Mouse (Mus musculus): ENCODE data around the gene Nabp1. TPM values are rescaled to one million over a fixed set of nuclear protein-coding genes. Genes with fewer than 3 reads are reported as not detected.

Gene Nabp1
- total and polyA plus RNA-seq, 3 experiments, result 5.4 to 10.0 TPM; not detected in 1

DNA sequence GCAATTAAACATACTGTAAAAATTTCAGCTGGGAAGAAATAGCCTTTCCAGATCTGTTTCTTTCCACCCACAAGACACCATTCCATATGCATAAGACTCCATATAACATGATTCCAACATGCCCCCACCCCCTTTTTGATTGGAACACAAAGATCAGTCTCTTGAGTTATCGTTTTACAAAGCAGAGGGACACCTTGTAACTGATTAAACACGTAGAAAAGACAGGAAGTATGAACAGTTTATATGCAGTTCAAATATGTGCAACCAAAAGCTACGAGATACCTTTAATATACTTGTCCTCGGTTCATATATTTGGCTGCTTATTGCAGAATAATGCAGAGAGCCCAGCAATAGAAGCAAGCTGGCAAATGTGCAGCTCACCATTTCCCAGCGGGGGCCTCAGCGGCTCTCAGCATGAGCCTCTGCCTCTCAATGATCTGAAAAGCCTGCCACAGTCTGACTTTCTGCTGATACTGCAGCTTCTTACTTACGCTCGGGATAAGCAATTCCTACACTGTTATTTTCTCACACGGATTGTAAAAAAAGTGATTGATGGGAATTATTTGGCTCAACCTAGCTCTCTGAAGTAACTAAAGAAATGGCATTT, 32.3 kb downstream of the Nabp1 start:
- H3K79me2 ChIP-seq (ENCODE audit: control insufficient read depth, insufficient read depth, low read length, poor library complexity), result no peaks in the 10 kb centered on the region
- no peak overlapping the region for H3K4me3 ChIP-seq (ENCODE audit: control insufficient read depth in 1 of 2, insufficient read depth in 1 of 2, low read depth in 2 of 2, low read length in 2 of 2)
- no peak overlapping the region for H3K27ac ChIP-seq (ENCODE audit: control insufficient read depth, low read depth, low read length)
- no peak for TF ChIP-seq MEF2A (IDR thresholded peaks at IDR 0.05; ENCODE audit: extremely low read depth, insufficient replicate concordance, low read depth, low read length, poor library complexity, severe bottlenecking)
- TF ChIP-seq POLR2AphosphoS2 (IDR thresholded peaks at IDR 0.05; ENCODE audit: low read length), result no peak
- no peak for TF ChIP-seq TCF12 (IDR thresholded peaks at IDR 0.05; ENCODE audit: low read depth, low read length)
- TF ChIP-seq MXI1 (IDR thresholded peaks at IDR 0.05; ENCODE audit: low read depth, low read length), result no peak
- no peak for TF ChIP-seq ELF1 (IDR thresholded peaks at IDR 0.05; ENCODE audit: low read depth, low read length)
- TF ChIP-seq USF1 (IDR thresholded peaks at IDR 0.05; ENCODE audit: low read depth, low read length), result no peak
- no peak for TF ChIP-seq GATA1 (IDR thresholded peaks at IDR 0.05; ENCODE audit: low read depth, low read length)
- TF ChIP-seq MYC (IDR thresholded peaks at IDR 0.05; ENCODE audit: low read depth, low read length), result no peak
- TF ChIP-seq RCOR1 (IDR thresholded peaks at IDR 0.05; ENCODE audit: low read depth, low read length), result no peak
- no peak for TF ChIP-seq NRF1 (IDR thresholded peaks at IDR 0.05; ENCODE audit: insufficient read depth, low read depth, low read length, poor library complexity, severe bottlenecking)
- no peak for TF ChIP-seq MAZ (IDR thresholded peaks at IDR 0.05; ENCODE audit: low read depth, low read length)
- no peak for TF ChIP-seq POLR2A (IDR thresholded peaks at IDR 0.05; ENCODE audit: control insufficient read depth in 1 of 2, insufficient read depth in 1 of 2, low read depth in 1 of 2, low read length in 2 of 2, poor library complexity in 1 of 2)
- no peak for TF ChIP-seq UBTF (IDR thresholded peaks at IDR 0.05; ENCODE audit: borderline replicate concordance, insufficient read depth, low read depth, low read length)
- H3K4me1 ChIP-seq (ENCODE audit: control insufficient read depth in 1 of 2, insufficient read depth in 2 of 2, low read length in 2 of 2), result no peaks in the 10 kb centered on the region
- DNase-seq (ENCODE audit: low read depth, low spot score), result no peak
- H3K27me3 ChIP-seq (ENCODE audit: control insufficient read depth in 1 of 2, insufficient read depth in 2 of 2, low read length in 2 of 2), result no peaks in the 10 kb centered on the region
- H3K36me3 ChIP-seq (ENCODE audit: control insufficient read depth in 1 of 2, insufficient read depth in 2 of 2, low read length in 2 of 2), result no peaks in the 10 kb centered on the region
- H3K9ac ChIP-seq (ENCODE audit: control insufficient read depth, low read depth, low read length, poor library complexity, severe bottlenecking), result no peak overlapping the region
- no peaks in the 10 kb centered on the region for H3K9me3 ChIP-seq (replicated peaks; ENCODE audit: insufficient read depth, low read length)

- H3K9ac ChIP-seq (ENCODE audit: control insufficient read depth, low read depth, low read length, poor library complexity, severe bottlenecking), result no peak overlapping the region
- no peaks in the 10 kb centered on the region for H3K36me3 ChIP-seq (ENCODE audit: control insufficient read depth in 1 of 2, insufficient read depth in 2 of 2, low read length in 2 of 2)
- TF ChIP-seq CHD2 (IDR thresholded peaks at IDR 0.05; ENCODE audit: low read length) (no peak), CHD1 (IDR thresholded peaks at IDR 0.05; ENCODE audit: low read depth, low read length) (no peak), MAFK (IDR thresholded peaks at IDR 0.05; ENCODE audit: borderline replicate concordance, low read depth, low read length) (no peak), JUND (IDR thresholded peaks at IDR 0.05; ENCODE audit: low read depth, low read length) (no peak), USF2 (IDR thresholded peaks at IDR 0.05; ENCODE audit: borderline replicate concordance in 1 of 2, insufficient read depth in 1 of 2, low read depth in 1 of 2, low read length in 2 of 2) (no peak), SIN3A (IDR thresholded peaks at IDR 0.05; ENCODE audit: low read length) (no peak)
- H3K79me2 ChIP-seq (ENCODE audit: control insufficient read depth, insufficient read depth, low read length, poor library complexity), result no peaks in the 10 kb centered on the region
- no peak overlapping the region for H3K27ac ChIP-seq (ENCODE audit: control insufficient read depth, low read depth, low read length)
- no peaks in the 10 kb centered on the region for H3K4me1 ChIP-seq (ENCODE audit: control insufficient read depth in 1 of 2, insufficient read depth in 2 of 2, low read length in 2 of 2)
- H3K27me3 ChIP-seq (ENCODE audit: control insufficient read depth in 1 of 2, insufficient read depth in 2 of 2, low read length in 2 of 2), result no peaks in the 10 kb centered on the region
- no peaks in the 10 kb centered on the region for H3K9me3 ChIP-seq (replicated peaks; ENCODE audit: insufficient read depth, low read length)
- no peak overlapping the region for H3K4me3 ChIP-seq (ENCODE audit: control insufficient read depth in 1 of 2, insufficient read depth in 1 of 2, low read depth in 2 of 2, low read length in 2 of 2)
- no peak for DNase-seq (ENCODE audit: low read depth, low spot score)
These were observed 32.9 kb downstream of the Nabp1 start for GRCm38 (mm10) chr1:51445161-51445853.

All from MEL (cell line).